Mouse (Mus musculus): ENCODE measurements around the gene Klhdc8a.

DNA sequence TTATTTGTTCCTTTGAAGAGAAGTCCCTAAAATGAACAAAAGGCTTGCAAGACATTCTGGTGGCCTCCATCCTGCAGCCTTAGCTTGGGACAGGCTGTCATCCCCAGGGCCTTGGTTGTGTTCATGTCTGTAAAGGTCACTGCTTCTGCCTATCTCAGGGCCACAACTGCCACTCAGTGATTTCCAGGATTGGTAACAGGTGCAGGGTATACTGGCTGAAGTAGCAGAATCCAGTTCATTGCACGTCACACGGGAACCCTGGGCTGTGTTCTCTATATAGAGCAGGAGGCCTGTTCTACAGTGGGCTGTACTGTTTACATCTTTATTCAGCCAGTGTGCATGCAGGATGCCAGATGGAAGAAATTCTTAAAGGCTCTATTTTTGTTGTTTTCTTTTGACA lies 30.5 kb upstream of the Klhdc8a start:
- TF ChIP-seq CTCF (IDR thresholded peaks at IDR 0.05; ENCODE audit: borderline replicate concordance, insufficient read depth, low read depth, low read length) (no peak), POLR2A (IDR thresholded peaks at IDR 0.05; ENCODE audit: borderline replicate concordance, insufficient read depth, low read length) (no peak)
